Mouse (Mus musculus) CD4-positive helper T cell, adult 2 months (primary cell): ENCODE data around the gene Klk1b3.
"Not testable (repeated sequence)": the region's sequence is repeated elsewhere in the genome, so short reads cannot be mapped to it uniquely, and the experiment has no call there.

ENCODE experiments used
- DNase-seq: peaks from one replicate; pipeline ENCODE4 v3.0.0-alpha.2; 2012; ENCODE audit warnings: low read depth, missing footprints, low spot score

Gene Klk1b3

DNA sequence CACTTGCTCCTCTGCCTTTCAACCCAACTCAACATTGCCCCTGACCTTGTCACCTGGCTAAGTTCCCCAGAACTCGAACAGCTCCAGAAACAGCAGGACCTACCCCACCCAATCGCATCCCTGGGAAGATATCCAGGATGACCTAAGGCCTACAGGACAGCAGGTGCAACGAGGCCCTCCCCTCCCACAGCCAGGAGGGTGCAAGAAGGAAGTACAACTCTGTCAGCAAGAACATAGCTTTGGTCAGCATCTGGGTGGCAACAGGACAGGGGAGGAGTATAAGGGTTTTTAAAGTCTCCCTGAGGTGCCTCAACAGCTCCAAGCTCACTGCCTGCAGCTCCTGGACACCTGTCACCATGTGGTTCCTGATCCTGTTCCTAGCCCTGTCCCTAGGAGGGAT, at the start of gene Klk1b3:
TSS of gene Klk1b3 (plus strand) at position 301 of the 400 bp plus-strand sequence.
- DNase-seq: no peak

DNA sequence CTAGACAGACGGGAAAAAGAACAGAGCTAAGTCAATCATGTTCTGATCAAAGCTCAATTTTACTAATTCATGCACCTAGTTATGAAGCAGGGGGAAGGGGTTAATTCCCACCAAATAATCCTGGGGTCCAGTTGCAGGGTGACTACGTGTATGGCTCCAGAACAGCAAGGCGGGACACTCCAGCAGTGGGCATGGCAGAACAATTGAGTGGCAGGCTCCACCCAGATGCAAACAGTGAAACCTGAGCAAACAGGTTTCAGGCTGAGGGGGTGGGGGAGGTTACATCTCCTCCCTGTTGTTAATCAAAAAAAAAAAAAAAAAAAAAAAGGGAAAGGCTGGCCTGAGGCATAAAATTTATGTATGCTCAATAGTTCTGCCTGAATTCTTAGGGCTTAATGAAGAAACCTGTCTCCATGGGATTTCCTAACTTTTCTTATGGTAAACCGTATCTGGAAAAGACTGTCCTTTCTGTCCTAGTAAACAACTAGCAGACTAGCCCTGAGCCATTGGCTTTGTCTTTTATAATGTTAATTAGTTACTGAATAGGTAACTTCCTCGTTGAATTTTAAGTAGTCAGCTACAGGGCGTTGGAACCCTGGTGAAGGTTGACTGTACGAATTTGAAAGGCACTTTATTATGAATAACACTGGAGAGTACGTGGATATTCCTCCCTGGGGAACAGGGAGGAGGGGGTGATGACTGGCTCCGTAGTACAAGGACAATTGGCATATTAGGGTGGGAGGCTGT, 18.5 kb upstream of the Klk1b3 start:
- no peak for DNase-seq

DNA sequence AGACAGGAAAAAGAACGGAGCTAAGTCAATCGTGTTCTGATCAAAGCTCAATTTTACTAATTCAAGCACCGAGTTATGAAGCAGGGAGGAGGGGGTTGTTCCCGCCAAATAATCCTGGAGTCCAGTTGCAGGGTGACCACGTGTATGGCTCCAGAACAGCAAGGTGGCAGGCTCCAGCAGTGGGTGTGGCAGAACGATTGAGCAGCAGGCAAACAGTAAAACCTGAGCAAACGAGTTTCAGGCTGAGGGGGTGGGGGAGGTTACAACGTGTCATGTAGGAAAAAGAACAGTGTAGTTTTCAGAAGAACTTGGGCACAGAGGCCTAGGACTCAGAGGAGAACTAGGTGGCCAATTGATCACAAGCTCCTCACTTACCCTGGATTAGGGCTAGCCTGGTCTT, 11.5 kb upstream of the Klk1b3 start:
- DNase-seq: not testable (repeated sequence)

DNA sequence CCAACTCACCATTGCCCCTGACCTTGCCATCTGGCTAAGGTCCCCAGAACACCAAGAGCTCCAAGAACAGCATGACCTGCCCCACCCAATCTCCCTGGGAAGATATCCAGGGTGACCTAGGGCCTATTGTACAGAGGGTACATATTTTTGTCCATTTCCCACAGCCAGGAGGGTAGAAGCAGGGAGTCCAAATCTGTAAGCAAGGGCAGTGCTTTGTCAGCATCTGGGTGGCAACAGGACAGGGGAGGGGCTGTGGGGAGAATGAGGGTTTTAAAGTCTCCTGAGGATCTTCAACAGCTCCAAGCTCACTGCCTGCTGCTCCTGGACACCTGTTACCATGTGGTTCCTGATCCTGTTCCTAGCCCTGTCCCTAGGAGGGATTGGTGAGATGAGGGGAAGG, 10.1 kb upstream of the Klk1b3 start, which contains the start of gene Klk1b24:
TSS of gene Klk1b24 (plus strand) at position 301 of the 400 bp plus-strand sequence.
- not testable (repeated sequence) for DNase-seq

DNA sequence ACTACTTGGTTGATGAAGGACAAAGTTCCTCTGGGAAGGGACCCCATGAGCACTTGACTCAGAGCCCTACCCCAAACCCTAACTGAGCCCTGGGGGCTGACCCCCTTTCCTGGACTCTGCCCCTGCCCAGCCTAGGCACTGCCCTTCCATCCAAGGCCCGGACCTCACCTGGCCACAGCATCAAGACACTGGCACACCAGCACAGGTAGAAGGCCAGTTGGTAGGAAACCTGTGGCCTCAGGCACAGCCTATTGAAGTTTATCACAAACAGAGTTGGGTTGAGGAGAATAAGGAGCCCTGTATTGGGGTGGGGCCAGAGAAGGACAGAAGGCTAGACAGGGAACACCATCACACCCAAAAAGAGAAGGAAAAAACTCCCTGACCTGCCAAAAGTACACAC, 4.5 kb upstream of the Klk1b3 start:
- not testable (repeated sequence) for DNase-seq

DNA sequence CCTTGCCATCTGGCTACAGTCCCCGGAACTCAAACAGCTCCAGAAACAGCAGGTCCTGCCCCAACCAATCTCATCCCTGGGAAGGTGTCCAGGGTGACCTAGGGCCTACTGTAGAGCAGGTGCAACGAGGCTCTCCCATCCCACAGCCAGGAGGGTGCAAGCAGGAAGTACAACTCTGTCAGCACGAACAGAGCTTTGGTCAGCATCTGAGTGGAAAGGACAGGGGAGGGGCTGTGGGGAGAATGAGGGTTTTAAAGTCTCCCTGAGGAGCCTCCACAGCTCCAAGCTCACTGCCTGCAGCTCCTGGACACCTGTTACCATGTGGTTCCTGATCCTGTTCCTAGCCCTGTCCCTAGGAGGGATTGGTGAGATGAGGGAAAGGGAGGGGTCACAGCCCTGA, 9.1 kb downstream of the Klk1b3 start, which contains the start of gene Klk1b4:
TSS of gene Klk1b4 (plus strand) at position 301 of the 400 bp plus-strand sequence.
- not testable (repeated sequence) for DNase-seq

DNA sequence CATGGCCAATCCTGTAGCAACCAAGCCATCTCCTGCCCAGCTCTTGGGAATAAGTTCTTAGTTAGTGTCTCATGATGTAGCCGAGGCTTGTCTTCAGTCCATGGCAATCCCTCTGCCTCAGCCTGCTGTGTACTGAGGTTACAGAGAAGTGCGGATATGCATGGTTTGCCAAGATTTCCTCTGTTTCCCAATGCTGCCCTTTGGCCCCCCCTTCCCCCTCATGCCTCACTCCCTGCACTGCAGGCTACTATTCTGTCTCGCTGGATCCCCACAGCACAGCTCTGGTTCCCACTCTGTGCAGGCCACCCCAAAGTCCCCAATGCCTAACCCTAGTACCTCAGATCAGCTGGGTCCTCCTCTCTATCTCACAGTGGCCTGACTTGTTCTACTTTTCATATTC, 10.3 kb downstream of the Klk1b3 start:
- no peak for DNase-seq

DNA sequence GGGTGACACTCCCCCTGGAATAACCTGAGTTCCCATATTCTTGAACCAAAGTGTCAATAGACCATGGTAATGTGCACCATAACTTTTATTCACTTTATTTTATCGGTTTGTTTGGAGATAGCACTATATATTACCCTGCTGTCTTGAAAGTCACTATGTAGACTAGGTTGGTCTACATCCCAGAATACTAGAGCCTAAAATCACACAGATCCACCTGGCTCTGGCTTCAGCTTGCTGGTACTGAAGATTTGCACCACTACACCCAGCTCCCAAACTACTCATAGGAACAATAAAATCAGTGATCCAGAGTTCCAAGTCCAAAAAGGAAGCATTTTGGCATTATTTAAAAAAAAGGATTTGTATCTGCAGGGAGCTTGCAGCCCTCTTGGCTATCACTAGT, 17.7 kb downstream of the Klk1b3 start, which contains the start of gene Klk1b5:
TSS of gene Klk1b5 (plus strand) at position 301 of the 400 bp plus-strand sequence.
- no peak for DNase-seq

DNA sequence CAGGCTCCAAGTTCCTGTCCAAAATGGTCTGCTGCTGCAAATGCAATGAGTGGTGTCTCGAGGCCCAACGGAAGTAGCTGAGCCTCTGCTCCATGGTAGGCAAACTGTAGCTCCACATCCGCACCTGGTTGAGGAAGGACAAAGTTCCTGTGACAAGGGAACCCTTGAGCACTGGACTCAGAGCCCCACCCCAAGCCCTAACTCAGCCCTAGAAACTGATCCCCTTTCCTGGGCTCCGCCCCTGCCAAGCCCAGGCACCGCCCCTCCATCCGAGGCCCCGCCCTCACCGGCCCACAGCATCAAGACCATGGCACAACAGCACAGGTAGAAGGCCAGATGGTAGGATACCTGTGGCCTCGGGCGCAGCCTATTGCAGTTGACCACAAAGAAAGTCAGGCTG, 23.6 kb downstream of the Klk1b3 start:
- not testable (repeated sequence) for DNase-seq

DNA sequence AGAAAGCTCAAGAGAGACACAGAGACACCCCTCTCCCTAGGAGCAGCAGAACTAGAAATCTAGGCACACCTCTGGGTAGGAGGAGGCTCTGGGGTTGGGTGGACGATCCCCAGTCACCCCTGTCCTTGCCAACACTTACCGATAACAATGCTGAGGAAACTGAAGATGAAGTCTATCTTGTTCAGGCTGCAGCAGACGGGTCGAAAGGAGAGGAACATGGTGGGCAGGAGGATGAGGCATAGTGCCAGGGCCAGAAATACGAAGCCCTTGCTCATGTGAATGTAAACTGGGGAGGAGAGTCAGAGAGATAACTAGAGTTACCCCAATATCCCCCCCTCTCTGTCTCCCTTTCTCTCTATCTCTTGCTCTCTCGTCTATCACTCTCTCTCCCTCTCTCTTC, 24.3 kb downstream of the Klk1b3 start:
- DNase-seq: not testable (repeated sequence)

DNA sequence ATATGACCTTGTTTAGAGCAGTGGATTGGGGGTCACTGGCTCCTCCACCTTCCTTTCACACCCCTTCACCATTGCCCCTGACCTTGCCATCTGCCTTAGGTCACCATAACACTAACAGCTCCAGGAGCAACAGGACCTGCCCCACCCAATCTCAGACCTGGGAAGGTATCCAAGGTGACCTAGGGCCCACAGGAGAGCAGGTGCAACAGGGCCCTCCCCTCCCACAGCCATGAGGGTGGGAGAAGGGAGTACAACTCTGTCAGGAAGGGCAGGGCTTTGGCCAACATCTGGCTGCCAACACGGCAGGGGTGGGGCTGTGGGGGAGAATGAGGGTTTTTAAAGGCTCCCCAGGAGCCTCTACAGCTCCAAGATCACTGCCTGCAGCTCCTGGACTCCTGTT, 27.1 kb downstream of the Klk1b3 start, which contains the start of gene Klk1:
TSS of gene Klk1 (plus strand) at position 285 of the 400 bp plus-strand sequence.
- DNase-seq: no peak

DNA sequence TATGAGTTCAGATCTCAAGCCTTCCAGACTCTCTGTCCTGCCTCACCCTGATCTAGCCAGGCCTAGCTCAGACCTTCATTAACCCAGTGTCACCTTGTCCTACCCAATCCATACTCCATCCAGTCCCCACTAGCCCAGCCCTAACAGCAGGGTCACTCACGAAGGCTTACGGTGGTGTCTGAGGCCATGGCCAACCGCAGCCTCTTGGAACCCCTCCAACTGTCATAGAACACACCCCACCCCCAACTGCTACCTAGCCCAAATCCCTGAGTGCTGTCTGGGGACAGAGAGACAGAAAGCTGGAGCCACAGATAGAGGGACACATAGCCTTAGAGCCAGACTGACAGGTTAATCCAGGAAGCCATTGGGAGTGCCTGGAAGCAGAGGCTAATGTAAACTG, 37.9 kb downstream of the Klk1b3 start, which contains the start of gene Gm36864:
TSS of gene Gm36864 (plus strand) at position 269 of the 400 bp plus-strand sequence.
- DNase-seq: no peak

DNA sequence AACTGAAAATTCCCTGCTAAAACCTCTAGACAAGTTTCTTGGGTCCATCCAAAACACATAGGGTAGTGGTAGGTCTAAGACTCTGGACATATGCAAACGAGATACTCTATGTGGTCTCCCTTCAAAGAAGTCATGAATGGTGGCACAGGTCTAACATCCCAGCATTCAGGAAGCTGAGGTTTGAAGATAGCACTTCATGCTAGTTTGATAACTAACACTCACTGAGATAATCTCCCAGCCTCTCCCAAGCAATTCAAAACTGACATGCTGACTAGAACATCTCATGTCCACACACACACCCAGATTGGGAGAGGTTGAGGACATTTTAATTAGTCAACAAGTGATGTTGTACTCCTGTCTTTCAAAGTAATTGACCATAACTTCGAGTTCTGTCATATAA, 41.9 kb downstream of the Klk1b3 start:
- DNase-seq: no peak

DNA sequence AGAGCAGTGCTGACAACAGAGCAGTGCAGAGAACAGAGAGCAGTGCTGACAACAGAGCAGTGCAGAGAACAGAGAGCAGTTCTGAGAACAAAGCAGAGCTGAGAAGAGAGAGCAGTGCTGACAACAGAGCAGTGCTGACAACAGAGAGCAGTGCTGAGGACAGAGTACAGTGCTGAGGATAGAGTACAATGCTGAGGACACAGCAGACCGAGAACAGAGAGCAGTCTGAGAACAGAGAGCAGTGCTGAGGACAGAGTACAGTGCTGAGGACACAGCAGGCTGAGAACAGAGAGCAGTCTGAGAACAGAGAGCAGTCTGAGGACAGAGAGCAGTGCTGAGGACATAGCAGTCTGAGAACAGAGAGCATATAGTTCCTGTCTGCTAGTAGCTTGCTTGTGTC, 42.7 kb downstream of the Klk1b3 start:
- DNase-seq: no peak

DNA sequence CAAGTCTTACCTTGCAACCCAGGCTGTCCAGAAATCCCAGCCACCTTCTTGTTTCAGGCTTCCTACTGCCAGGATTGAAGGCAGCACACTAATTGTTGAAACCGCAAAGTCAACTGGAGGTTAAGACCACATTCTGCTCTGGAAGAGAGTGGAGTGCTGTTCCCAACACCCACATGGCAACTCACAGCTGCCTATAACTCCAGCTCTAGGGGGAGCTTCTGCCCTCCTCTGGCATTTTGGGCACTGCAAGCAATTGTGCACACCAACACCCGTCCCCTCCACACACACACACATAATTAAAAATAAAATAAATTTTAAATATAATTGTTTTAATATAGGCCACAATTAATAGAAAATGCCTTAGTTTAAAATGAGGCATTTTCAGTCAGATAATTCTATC, 43.2 kb downstream of the Klk1b3 start:
- no peak for DNase-seq

DNA sequence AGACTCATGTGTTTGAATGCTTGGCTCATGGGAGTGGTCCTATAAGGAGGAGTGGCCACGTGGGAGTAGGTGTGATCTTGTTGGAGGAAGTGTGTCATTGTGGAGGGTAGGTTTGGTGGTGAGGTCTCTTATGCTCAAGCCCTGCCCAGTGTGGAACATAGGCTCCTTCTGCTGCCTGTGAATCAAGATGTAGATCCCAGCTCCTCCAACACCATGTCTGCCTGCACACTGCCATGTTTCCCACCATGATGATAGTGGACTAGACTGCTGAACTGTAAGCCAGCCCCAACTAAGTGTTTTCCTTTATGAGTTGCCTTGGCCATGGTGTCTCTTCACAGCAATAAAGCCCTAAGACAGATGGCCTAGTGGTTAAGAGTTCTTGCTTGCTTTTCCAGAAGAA, 46.1 kb downstream of the Klk1b3 start:
- DNase-seq: no peak

DNA sequence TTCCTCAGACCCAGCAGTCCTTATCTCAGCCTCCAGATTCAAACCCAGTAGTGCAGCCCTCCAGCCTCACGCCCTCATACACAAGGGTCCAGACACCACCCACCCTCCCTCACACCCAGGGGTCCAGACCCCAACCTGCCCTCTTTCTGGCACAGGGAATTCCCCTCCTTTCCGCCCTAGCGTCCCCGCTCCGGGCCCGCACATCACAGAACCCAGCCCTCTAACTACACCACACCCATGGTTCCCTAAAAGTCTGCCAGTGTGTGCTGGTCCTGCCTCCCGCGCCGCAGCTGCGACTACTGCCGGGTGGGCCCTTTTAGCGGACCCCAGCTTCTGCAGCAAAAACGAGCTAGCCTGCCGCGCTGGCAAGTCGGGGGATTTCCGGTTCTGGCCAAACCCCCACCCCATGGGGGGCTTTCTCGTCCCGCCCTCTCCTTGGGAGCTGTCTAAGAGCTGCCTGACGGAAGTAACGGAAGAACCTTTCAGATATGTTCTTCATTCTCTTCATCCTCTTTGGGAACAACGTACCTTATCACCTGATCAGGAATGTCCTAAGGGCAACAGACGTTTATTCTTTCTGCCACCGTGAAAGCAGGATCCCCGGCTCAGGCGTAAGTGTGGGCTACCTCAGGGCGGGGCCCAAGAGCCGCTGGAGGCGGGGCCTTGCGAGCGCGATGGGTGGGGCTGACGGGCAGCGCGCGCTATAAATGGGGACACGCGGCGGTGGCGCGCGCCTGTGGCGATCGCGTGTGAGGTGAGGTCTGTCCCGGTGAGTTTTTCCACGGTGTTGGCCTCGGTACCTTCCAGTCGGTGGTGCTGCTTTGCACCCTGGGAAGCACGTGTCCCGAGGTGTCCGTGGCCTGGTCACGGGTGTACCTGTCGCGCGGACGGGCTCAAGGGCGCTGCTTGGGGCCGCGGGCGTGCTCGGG, 48.3 kb downstream of the Klk1b3 start, which contains the start of the genes 1700028J19Rik and 2410002F23Rik:
TSS of gene 1700028J19Rik (minus strand) at position 641 of the 929 bp plus-strand sequence.
TSS of gene 2410002F23Rik (plus strand) at position 668 of the 929 bp plus-strand sequence.
- peak; percentile 91 for DNase-seq

DNA sequence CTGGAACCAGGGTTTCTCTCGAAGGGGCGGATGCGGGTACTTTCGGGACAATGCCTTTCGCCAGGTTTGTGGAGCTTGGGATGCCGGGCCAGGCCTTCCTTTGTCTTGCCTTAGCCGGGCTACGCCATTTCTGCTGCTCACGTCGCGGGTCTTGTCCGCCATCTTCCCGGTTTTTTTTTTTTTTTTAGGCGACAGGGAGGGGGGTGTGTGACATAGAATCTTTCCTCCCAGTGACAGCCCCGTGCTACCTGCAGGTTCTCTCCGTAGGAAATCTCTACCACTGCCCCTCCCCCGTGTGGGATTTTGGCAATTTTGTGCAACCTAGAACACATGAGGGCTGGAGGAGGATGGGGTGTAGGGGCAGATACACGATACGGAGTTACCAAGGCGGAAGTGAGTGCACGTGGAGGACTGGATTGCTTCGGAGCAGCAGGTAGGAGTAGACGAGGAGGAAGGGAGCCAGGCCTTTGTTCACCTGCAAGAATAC, 49.0 kb downstream of the Klk1b3 start:
- peak; percentile 81 for DNase-seq

DNA sequence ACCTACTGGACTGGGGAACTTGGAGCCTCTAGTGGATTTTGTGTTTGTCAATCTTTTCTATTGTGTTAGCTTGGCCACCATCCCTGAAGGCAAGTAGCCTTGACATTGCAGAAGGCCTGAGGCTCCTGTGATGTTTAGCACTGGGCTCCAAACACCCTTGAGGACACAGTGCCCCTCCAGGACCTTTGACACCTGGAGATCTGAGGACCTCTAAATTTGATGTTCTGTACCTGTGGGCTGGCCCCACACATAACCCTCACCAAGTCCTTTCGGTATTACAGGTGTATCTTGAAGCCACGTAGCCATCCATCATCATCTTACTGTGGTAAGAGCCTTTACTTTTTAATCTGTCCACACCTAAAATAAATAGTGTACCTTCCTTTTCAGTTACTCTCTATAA, 50.0 kb downstream of the Klk1b3 start:
- DNase-seq: no peak

DNA sequence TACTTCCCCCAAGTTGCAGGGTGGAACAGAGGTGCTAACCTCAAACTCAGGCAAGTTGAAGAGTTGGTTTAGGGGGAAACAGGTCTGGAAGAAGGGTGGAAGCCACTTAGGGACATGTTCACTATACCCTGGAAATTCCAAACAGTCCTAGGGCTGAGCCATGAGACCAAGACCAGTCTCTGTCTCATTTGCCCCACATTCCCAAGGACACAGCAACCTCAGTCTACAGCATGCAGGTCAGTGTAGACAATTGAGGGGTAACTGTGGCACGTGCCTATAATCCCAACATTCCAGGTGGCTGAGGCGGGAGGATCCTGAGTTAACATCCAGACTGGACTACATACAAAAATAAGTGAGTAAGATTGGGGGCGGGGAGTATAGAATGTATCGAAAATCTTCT, 51.3 kb downstream of the Klk1b3 start:
- no peak for DNase-seq

DNA sequence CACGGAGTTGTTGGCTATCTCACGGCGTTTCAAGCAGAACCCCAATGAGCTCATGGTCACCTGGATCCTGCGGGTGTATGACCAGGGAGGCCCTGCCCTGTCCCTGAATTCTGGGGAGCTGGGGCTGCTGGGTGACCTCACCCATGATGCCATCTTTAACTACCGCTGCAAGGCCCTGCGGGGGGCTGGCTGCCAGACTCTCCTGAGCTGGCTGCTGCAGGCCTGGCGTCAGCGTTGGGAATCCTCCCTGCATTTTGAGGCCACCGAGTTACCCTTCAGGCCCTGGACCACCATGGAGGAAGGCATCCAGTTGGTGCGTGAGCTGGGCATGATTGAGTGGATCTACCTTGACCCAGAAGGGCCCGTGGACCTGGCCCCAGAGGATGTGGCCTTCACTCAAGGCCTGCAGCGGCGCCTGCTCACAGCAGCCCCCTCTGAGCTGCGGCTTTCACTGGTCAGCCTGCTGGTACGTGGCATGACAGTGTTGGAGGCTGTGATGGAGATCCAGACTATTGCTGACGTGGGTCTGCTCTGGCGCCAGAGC, 52.8 kb downstream of the Klk1b3 start:
- not testable (repeated sequence) for DNase-seq
